Mouse (Mus musculus): ENCODE data around the gene Stpg3. TPM values are rescaled to one million over a fixed set of nuclear protein-coding genes. Genes with fewer than 3 reads are reported as not detected.

Gene Stpg3
- polyA plus RNA-seq, 1 experiment from 2014 or later, result not detected

GRCm38 (mm10) chr2:25181891-25182397 lies 32.5 kb downstream of the Stpg3 start:
- Histone ChIP-seq H3K4me3 (peak overlapping the region; percentile 74), H3K4me1 (peaks cover 70% of the 10 kb centered on the region), H3K36me3 (no peaks in the 10 kb centered on the region), H3K27me3 (peaks cover 4% of the 10 kb centered on the region; the same call in 1 of the 2 replicates), H3K4me2 (replicated peaks) (peak overlapping the region; percentile 73), H3K9ac (peak overlapping the region; percentile 79), H3K9me3 (replicated peaks) (no peaks in the 10 kb centered on the region), H3K27ac (peak overlapping the region; percentile 91)
- ATAC-seq (ENCODE audit: low FRiP score), result no peak
- WGBS, result under 1% methylated on average over 17 of the region's 17 CpGs

DNA sequence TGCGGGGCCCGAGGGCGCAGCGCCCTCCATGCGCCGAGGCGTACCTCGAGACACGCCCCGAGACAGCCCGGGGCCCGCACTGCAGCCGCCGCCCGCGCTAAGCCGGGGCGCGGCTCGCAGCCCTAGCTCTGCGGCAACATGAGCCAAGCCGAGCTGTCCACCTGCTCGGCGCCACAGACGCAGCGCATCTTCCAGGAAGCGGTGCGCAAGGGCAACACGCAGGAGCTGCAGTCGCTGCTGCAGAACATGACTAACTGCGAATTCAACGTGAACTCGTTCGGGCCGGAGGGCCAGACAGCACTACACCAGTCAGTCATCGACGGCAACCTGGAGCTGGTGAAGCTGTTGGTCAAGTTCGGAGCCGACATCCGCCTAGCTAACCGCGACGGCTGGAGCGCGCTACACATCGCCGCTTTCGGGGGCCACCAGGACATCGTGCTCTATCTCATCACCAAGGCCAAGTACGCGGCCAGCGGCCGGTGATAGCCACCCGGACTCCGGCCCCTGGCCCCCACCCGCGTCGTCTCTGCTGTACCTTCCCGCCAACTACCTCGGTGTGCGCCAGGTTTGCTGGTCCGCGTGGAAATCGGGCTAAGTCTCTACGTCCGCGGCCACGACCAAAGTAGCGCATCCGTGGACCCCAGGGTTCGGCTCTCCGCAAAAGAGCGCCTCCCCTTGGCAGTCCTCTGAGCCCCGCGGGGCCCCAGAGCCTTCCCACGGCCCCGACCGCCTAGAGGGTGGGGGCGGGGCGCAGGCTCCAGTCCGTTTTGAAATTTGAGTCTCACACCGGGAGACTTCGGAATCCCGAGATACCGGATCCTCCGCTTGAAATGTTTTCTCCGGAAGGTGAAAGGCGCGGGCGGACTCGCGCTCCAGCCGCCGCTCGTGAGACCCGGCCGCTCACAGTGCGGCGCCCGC lies 33.2 kb downstream of the Stpg3 start:
- Histone ChIP-seq H3K9ac (peak overlapping the region; percentile 79), H3K27me3 (peaks cover 4% of the 10 kb centered on the region; the same call in 1 of the 2 replicates), H3K27ac (peak overlapping the region; percentile 91), H3K36me3 (no peaks in the 10 kb centered on the region), H3K9me3 (replicated peaks) (no peaks in the 10 kb centered on the region), H3K4me3 (peak overlapping the region; percentile 74), H3K4me2 (replicated peaks) (peak overlapping the region; percentile 73), H3K4me1 (peaks cover 72% of the 10 kb centered on the region)
- 1% methylated on average over 100 of the region's 100 CpGs for WGBS
- peak; percentile 21 for ATAC-seq (ENCODE audit: low FRiP score)

DNA sequence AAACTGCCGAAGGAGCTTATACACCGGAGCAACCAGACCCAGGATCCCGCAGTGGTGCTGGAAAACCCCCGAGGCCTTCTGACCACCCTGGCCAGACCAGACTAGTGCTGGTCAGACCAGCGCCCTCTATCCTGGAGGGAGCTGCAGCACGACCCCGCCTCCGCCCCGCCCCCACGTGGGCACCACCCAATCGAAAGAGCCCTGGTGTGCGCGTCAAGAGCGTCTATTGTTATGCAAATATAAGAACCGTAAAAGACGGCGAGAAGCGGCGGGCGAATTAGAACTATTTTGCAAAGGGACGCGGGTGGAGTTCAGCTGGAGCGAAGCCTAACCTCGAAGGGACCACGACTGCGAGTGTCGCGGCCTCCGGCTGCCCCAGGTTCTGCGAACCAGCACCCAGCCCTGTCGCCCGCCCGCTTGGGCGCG lies 33.9 kb downstream of the Stpg3 start, which contains the start of gene Nrarp:
Gene Nrarp (plus strand): TSS at position 281 of the 426 bp plus-strand sequence.
- H3K27ac ChIP-seq, result peak within 1 kb of the TSS; percentile 91
- peaks cover 4% of the 10 kb centered on the region; the same call in 1 of the 2 replicates for H3K27me3 ChIP-seq
- no peaks in the 10 kb centered on the region for H3K36me3 ChIP-seq
- H3K4me2 ChIP-seq (replicated peaks), result peak within 1 kb of the TSS; percentile 73
- peaks cover 77% of the 10 kb centered on the region for H3K4me1 ChIP-seq
- H3K9ac ChIP-seq, result peak within 1 kb of the TSS; percentile 79
- under 1% methylated on average over 35 of the region's 35 CpGs for WGBS
- ATAC-seq (ENCODE audit: low FRiP score), result peak; percentile 87
- H3K4me3 ChIP-seq, result peak within 1 kb of the TSS; percentile 74
- no peaks in the 10 kb centered on the region for H3K9me3 ChIP-seq (replicated peaks)

DNA sequence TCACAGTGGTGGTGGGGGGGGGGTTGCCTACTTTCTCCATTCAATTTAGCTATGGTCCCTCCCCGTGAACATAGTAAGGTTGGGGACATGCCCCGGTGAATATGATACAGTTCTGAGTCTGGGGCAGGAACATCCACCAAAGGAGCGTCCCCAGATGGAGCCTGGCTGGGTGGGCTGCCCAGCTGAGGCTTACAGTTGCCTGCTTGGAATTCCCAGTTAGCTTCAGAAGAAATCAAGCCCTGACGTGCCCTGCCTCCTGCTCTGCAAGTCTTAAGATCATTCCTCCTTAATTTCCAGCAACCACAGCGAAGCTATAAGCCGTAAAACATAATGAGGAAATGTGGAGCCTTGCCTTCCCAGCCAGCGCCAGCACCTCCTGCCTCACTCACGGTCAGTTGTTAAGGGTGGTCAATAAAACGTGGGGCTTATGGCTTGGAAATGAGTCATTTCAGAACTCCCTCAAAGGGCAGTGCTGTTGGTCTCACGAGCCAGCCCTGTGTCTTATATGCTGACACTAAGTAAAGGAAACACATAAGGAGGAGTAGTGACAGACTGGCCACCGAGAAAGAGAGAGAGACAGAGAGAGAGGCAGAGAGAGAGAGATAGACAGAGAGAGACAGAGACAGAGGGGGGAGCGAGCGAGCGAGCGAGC lies 34.7 kb downstream of the Stpg3 start:
- WGBS, result 32% methylated on average over 15 of the region's 15 CpGs
- Histone ChIP-seq H3K27ac (peak overlapping the region; percentile 91), H3K9ac (peak overlapping the region; percentile 79), H3K4me1 (peaks cover 75% of the 10 kb centered on the region), H3K4me2 (replicated peaks) (peak overlapping the region; percentile 73), H3K36me3 (no peaks in the 10 kb centered on the region), H3K27me3 (peaks cover 7% of the 10 kb centered on the region; the same call in 1 of the 2 replicates), H3K9me3 (replicated peaks) (no peaks in the 10 kb centered on the region), H3K4me3 (peak overlapping the region; percentile 74)
- ATAC-seq (ENCODE audit: low FRiP score), result no peak

DNA sequence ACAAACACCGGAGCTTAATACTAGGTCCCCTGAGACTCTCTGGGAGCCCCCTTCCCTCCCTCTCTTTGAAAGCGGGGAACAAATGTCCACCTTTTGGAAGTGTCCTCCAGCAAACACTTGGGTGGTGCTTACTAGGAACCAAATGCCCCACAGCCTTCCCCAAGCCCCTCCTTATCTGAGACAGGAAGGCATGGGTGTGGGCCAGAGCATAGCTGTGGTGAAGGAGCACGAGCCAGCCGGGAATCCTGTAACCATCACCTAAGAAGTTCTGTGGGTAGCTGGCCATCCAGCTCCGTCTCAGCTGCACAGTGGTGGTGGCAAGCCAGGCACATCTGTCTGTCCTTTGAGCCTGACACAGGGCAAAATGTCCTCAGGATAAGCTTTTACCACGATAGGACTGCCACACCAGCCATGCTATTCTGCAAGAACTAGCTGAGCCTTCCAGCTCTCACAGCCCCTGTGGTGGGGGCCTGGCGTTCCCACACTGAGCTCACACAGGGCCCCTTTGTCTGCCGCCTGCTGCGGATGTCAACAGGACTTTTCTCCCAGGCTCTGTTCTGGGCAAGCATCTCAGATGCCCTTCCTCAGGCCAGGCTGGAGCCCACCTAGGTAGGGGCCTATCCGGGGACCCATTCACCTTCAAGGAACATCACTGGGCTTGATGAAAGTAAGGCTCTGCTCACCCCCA lies 36.0 kb downstream of the Stpg3 start:
- H3K4me1 ChIP-seq, result peaks cover 64% of the 10 kb centered on the region
- H3K27ac ChIP-seq, result peak overlapping the region; percentile 85
- no peaks in the 10 kb centered on the region for H3K9me3 ChIP-seq (replicated peaks)
- peak overlapping the region; percentile 43 for H3K4me2 ChIP-seq (replicated peaks)
- ATAC-seq (ENCODE audit: low FRiP score), result no peak
- peak overlapping the region; percentile 49 for H3K9ac ChIP-seq
- no peaks in the 10 kb centered on the region for H3K36me3 ChIP-seq
- 24% methylated on average over 10 of the region's 10 CpGs for WGBS
- peaks cover 7% of the 10 kb centered on the region; the same call in 1 of the 2 replicates for H3K27me3 ChIP-seq
- no peak overlapping the region for H3K4me3 ChIP-seq

GRCm38 (mm10) chr2:25177685-25178084 lies 36.8 kb downstream of the Stpg3 start:
- ATAC-seq (ENCODE audit: low FRiP score), result peak; percentile 26
- H3K9me3 ChIP-seq (replicated peaks), result no peaks in the 10 kb centered on the region
- peak overlapping the region; percentile 2 for H3K4me3 ChIP-seq
- no peaks in the 10 kb centered on the region for H3K36me3 ChIP-seq
- under 1% methylated on average over 6 of the region's 6 CpGs for WGBS
- peaks cover 7% of the 10 kb centered on the region; the same call in 1 of the 2 replicates for H3K27me3 ChIP-seq
- H3K27ac ChIP-seq, result peak overlapping the region; percentile 85
- H3K4me2 ChIP-seq (replicated peaks), result peak overlapping the region; percentile 43
- H3K9ac ChIP-seq, result peak overlapping the region; percentile 49; the same call in 1 of the 2 replicates
- H3K4me1 ChIP-seq, result peaks cover 60% of the 10 kb centered on the region

DNA sequence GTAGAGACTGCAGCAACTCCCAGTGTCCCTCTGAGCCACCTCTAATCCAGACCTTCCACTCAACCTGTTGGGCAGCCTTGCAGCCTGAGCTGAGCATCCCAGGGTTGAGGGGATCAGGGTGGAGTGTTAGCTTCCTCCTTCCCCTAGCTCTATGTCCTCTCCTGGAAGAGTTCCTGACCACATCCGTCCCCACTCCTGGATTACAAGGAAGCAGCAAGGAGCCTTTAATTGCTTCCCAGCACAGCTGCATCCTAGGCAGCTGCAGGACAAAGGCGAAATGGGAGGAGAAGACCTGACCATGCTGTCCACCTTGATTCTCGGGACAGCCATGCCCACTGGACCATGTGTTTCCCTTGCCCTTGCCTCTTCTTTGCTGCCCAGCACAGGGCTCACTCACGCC lies 37.4 kb downstream of the Stpg3 start:
- H3K27me3 ChIP-seq, result peaks cover 7% of the 10 kb centered on the region; the same call in 1 of the 2 replicates
- peak overlapping the region; percentile 85 for H3K27ac ChIP-seq
- H3K9me3 ChIP-seq (replicated peaks), result no peaks in the 10 kb centered on the region
- H3K36me3 ChIP-seq, result no peaks in the 10 kb centered on the region
- peak overlapping the region; percentile 2 for H3K4me3 ChIP-seq
- peaks cover 62% of the 10 kb centered on the region for H3K4me1 ChIP-seq
- peak overlapping the region; percentile 49 for H3K9ac ChIP-seq
- 28% methylated on average over 4 of the region's 4 CpGs for WGBS
- ATAC-seq (ENCODE audit: low FRiP score), result no peak
- peak overlapping the region; percentile 43 for H3K4me2 ChIP-seq (replicated peaks)

DNA sequence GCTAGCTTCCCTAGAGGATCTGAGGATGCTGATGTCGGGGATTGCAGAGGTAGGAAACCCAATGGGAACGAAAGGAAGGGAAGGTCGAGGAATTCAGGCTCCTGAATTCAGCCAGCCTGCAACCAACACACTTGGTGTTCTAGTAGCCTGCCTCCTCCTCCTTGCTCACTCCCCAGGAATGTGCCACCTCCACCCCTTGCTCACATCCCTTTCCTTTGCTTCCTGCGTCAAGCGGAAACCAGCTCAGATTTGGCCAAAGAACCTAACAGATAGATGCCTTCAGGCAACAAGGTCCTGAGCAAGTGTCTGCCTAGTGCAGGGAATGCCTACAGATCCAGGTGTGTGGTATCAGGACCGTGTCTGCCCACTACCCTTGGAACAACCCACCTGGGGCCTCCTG lies 37.9 kb downstream of the Stpg3 start:
- Histone ChIP-seq H3K36me3 (no peaks in the 10 kb centered on the region), H3K4me1 (peaks cover 61% of the 10 kb centered on the region), H3K4me3 (peak overlapping the region; percentile 2; the same call in 1 of the 2 replicates), H3K9ac (0 out of 2 replicates have a peak overlapping the region, but pooled peaks have one; percentile 49), H3K4me2 (replicated peaks) (peak overlapping the region; percentile 43), H3K27ac (0 out of 2 replicates have a peak overlapping the region, but pooled peaks have one; percentile 12), H3K27me3 (peaks cover 7% of the 10 kb centered on the region; the same call in 1 of the 2 replicates), H3K9me3 (replicated peaks) (no peaks in the 10 kb centered on the region)
- ATAC-seq (ENCODE audit: low FRiP score), result no peak
- 59% methylated on average over 6 of the region's 6 CpGs for WGBS

GRCm38 (mm10) chr2:25175690-25176078 lies 38.8 kb downstream of the Stpg3 start:
- H3K4me1 ChIP-seq, result peaks cover 64% of the 10 kb centered on the region
- ATAC-seq (ENCODE audit: low FRiP score), result no peak
- H3K4me2 ChIP-seq (replicated peaks), result no peak overlapping the region
- H3K27ac ChIP-seq, result no peak overlapping the region
- H3K9me3 ChIP-seq (replicated peaks), result no peaks in the 10 kb centered on the region
- H3K4me3 ChIP-seq, result no peak overlapping the region
- WGBS, result 86% methylated on average over 4 of the region's 4 CpGs
- no peak overlapping the region for H3K9ac ChIP-seq
- H3K36me3 ChIP-seq, result no peaks in the 10 kb centered on the region
- peaks cover 7% of the 10 kb centered on the region; the same call in 1 of the 2 replicates for H3K27me3 ChIP-seq

GRCm38 (mm10) chr2:25174866-25175689 lies 39.4 kb downstream of the Stpg3 start:
- peaks cover 66% of the 10 kb centered on the region for H3K4me1 ChIP-seq
- H3K27me3 ChIP-seq, result peaks cover 7% of the 10 kb centered on the region; the same call in 1 of the 2 replicates
- H3K9me3 ChIP-seq (replicated peaks), result no peaks in the 10 kb centered on the region
- no peak for ATAC-seq (ENCODE audit: low FRiP score)
- no peak overlapping the region for H3K9ac ChIP-seq
- H3K27ac ChIP-seq, result no peak overlapping the region
- WGBS, result 51% methylated on average over 7 of the region's 7 CpGs
- no peaks in the 10 kb centered on the region for H3K36me3 ChIP-seq
- H3K4me3 ChIP-seq, result no peak overlapping the region
- H3K4me2 ChIP-seq (replicated peaks), result no peak overlapping the region

DNA sequence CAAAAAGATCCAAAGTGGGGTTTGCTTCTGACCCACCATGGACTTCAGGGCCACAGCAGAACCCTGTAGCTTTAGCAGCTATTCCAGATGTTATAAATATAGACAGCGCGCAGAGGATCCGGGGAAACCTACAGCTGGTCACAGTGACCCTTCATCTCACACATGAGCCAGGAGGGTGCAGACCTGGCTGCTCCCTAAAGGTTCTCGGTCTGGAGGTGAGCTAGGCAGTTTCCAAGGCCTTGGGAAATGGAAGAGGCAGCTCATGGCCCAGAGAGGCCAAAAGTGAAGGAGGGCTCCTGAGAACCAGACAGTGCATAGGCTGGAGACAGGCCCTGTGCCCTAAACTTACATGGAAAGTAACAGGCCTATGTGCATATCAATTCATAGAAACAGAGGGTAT lies 40.6 kb downstream of the Stpg3 start:
- ATAC-seq (ENCODE audit: low FRiP score), result no peak
- no peaks in the 10 kb centered on the region for H3K9me3 ChIP-seq (replicated peaks)
- peaks cover 68% of the 10 kb centered on the region for H3K4me1 ChIP-seq
- H3K27me3 ChIP-seq, result peaks cover 7% of the 10 kb centered on the region; the same call in 1 of the 2 replicates
- H3K4me3 ChIP-seq, result no peak overlapping the region
- H3K36me3 ChIP-seq, result no peaks in the 10 kb centered on the region
- no peak overlapping the region for H3K27ac ChIP-seq
- no peak overlapping the region for H3K9ac ChIP-seq
- no peak overlapping the region for H3K4me2 ChIP-seq (replicated peaks)
- 95% methylated on average over 4 of the region's 4 CpGs for WGBS

Measured in hindbrain, embryonic 12.5 days (tissue).